Mouse (Mus musculus): ENCODE measurements at regions not wholly inside any gene's neighbourhood (a gene's known extent, or its start where the extent isn't known, plus 50 kb on each side); places are given as distances from the start of the nearest gene placed in this dataset.

DNA sequence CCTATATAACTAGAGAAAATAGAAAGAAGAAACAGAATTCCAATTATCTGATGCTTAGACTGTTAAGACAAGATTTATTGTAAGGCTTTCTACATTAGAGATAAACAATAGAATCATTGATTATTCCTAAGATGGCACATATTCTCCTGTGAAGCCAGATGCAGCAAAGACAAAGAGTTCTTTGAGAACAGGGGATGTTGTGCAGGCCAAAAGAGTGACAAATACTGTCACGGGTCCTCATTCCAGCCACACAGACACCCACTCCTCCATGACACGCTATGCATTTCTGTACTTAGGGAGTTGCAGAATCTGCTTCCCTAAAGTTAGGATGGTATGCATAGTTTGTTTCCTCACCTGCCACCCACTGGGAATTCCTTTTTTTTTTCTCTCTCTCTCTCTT, 245.2 kb downstream of the Sv2b start:
- no peak for DNase-seq (ENCODE audit: low spot score in 2 of 2)

DNA sequence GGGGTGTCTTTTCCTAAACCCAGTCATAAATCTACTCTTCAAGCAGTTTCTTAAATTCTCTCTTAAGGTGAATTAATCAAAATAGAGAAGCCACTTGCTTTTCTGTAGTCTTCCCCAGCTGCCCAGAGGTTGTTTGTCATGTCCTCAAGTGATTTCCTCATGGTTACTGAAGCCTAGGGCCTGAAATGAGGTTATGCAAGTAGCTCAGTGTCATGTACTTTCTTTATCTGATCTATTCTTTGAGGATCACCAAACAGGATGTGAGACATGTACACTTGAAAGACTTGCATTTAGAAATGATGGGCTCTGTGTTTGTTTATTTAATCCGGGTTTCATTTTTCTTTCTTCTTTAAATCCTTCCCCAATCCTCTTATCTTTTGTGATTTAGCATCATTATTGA, 258.8 kb downstream of the Sv2b start:
- DNase-seq (ENCODE audit: low spot score in 2 of 2) = no peak

DNA sequence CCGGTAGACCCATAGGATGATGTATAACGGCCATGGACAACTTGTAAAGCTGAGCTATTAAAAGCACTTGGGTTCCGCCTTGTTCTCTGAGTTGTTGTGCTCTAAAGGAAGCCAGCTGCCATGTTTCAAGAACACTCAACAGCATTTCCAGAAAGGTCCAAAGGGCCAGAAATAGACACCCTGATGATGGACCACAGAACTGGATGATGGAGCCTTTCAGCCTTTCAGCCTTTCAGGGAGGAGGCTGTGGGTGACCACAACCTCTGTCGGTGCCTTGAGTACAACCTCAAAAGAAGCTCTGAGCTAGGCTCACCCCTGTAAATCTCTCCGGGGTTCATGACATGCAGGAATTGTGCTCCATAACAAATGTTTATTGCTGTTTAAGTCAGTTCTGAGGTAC, 259.3 kb downstream of the Sv2b start:
- DNase-seq (ENCODE audit: low spot score in 2 of 2) = no peak

GRCm38 (mm10) chr7:75048822-75049221, 260.2 kb downstream of the Sv2b start:
- no peak for DNase-seq (ENCODE audit: low spot score in 2 of 2)

GRCm38 (mm10) chr7:75047827-75048226, 261.2 kb downstream of the Sv2b start:
- DNase-seq (ENCODE audit: low spot score in 2 of 2) = no peak

GRCm38 (mm10) chr7:75040871-75041270, 268.2 kb downstream of the Sv2b start:
- no peak for DNase-seq (ENCODE audit: low spot score in 2 of 2)

DNA sequence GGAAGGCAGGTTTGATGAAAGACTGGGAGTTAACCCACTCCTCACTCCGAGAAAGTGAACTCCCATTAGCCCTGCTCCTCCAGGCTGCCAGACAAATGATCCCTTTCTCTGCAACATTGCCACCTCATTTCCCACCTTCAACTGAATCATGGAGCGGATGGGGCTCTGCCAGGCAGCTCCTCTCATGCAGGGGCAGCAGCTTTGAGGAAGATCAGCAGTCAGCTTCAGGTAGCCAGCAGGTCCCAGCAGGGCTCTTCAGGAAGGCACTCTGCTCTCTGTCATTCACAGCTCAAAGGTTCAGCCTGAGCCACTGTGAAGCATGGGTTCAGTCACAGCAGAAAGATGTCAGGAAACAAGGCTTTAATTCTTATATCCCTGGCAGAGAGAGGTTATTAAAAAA, 282.9 kb downstream of the Sv2b start:
- DNase-seq (ENCODE audit: low spot score in 2 of 2) = no peak

DNA sequence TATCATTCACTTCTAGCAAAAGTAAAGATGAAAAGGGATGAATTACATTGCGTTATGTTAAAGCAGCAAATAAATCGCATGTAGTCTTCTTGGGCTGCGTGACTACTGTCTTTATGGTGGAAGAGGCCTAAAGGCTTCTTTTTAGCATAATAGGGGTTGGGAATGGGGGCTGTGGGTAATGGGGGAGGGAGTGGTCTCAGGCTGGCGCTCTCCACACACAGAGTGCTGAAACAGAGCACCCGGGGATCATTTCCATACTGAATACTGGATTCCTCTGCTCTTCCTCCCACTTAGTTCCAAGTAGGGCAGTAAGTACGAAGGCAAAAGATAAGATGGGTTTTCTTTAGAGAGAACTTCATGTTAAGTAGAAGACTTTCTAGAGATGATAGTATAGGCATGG, 287.1 kb downstream of the Sv2b start:
- no peak for DNase-seq (ENCODE audit: low spot score in 2 of 2)

DNA sequence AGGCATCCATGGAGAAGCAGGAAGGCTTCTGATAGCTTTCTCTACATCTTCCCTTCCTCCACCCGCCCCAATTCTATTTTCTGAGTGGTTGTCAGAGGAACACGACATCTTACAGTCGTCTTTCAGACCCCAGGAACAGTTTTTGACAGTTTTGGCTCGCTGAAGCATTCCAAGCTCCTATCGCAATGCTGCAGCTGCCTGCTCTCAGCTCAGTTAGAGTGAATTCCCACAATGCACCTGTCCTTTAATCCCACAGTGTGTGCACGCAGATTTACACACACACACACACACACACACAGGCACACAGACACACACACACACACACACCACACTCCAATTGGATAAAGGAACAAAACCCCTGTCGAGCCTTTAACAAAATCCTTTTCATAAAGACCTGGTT, 290.4 kb downstream of the Sv2b start:
- no peak for DNase-seq (ENCODE audit: low spot score in 2 of 2)

DNA sequence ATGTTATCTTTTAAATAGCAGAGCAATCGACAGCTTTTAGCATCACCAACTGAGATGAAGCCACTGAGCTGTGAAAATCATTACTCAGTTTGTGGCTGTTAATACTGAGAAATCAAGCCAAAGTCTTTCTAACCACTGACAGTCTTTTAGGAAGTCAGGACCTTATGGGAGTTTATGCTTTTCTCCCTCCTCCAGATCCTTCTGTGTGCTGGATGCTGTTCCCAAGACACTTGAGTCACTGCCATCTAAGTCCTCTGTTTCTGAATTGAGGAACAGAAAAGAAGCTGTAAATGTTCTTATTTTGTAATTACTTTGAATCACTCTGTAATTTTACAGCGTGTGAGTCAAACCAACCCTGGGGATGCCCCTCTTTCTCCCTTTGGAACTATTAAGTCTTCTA, 300.6 kb downstream of the Sv2b start:
- DNase-seq (ENCODE audit: low spot score in 2 of 2) = no peak

GRCm38 (mm10) chr7:74990198-74990597, 318.9 kb downstream of the Sv2b start:
- no peak for DNase-seq (ENCODE audit: low spot score in 2 of 2)

- no peak for DNase-seq (ENCODE audit: low spot score in 2 of 2)
These were observed 329.6 kb downstream of the Sv2b start for GRCm38 (mm10) chr7:74979479-74979878.

DNA sequence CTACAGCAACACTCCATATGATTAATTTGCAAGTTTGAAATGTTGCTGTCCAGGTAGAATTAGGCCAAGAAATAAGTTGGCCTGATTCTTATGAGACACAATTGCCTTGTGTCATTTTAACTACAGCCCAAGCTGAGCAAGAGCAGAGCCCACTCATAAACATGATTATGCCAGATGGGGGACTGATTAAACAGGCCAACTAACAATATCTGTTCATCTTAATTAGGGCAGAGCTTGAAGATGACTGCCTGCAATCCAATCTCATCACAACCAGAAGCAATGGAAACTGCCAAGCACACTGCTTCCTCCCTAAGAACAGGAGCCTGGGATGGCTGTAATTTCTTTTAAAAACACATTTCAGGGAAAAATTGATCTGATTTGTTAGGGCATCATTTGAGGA, 333.1 kb downstream of the Sv2b start:
- no peak for DNase-seq (ENCODE audit: low spot score in 2 of 2)

DNA sequence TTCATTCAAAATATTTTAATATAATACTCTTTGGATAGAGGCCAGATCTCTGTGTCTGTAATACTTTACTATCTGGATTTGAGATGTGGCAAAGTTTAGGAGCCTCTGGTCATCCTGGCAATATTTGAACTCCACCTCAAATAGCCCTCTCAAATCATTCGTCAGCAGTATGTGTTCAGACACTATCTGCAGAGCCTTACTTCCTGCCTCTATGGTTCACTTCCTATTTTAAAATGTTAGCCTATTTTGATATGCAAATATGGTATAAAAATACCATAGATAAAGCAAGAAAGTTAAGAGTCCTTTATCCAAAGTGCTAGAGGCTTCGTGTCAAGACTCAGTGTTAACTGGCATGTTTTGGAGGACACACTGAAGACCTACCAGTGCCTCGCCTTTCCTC, 334.6 kb downstream of the Sv2b start:
- DNase-seq (ENCODE audit: low spot score in 2 of 2) = no peak

DNA sequence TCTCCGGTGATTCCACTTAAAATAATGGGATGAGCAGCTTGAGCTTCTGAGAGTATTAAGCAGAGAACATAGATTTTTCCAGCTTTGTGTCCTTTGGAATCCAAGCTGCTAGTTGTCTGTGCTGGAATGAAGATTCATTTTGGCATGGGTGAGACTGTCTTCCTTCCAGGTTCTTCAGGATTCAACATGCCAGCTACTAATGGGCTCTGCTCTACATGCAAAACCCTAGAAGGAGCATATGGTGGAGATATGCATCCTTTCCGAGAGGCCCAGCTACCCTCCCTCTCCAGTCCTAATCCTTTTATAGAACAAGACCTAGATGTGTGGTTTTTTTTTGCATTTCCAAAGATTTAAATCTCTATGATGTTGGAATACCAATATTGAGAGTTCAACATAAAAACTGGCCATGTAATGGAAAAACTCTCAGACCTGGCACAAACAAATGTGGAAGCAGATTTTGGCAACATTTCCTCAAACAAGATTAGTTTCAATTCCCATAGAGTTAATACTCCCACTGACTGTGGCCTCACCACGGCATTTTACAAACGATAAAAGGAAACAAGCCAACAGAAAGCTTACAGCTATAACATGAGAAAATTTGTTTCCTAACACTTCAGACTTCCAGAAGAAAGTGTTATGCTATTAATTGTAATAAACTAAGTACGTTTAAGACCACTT, 364.5 kb downstream of the Sv2b start:
- DNase-seq (ENCODE audit: low spot score in 2 of 2) = no peak

- DNase-seq (ENCODE audit: low spot score in 2 of 2) = no peak
These were observed 366.1 kb downstream of the Sv2b start for GRCm38 (mm10) chr7:74942917-74943316.

- DNase-seq (ENCODE audit: low spot score in 2 of 2) = no peak
These were observed 366.9 kb downstream of the Sv2b start for GRCm38 (mm10) chr7:74942146-74942545.

DNA sequence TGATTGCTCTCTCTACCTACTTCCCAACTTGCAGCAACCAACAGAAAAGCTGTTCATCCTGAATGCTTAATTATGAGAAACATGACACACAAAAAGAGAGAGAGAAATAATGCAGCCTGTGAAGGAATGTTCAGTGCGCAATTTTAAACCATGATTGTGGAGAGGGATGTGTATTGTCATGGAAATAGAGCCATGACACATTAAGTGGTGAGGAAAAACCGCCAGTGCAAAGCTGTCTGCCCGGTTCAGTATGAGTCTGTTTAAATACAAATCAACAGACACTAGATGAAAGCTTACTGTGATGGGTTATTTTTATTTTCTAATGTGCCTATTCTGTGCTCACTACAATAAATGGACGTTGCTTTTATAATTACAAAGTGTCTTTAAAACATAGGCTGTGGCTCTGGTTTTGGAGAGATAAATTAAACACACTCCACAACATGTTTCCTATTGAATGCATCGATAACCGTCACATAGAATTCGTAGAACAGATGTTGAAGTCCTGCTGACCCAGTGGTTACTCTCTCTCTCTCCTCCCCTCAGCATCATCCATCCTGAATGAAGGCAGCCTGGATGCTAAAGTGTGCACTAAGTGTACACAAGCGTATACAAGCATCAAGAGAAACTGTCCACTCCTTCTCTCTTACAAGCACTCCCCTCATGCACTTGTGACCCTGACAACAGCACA, 374.7 kb upstream of the Slco3a1 start:
- DNase-seq (ENCODE audit: low spot score in 2 of 2) = no peak

DNA sequence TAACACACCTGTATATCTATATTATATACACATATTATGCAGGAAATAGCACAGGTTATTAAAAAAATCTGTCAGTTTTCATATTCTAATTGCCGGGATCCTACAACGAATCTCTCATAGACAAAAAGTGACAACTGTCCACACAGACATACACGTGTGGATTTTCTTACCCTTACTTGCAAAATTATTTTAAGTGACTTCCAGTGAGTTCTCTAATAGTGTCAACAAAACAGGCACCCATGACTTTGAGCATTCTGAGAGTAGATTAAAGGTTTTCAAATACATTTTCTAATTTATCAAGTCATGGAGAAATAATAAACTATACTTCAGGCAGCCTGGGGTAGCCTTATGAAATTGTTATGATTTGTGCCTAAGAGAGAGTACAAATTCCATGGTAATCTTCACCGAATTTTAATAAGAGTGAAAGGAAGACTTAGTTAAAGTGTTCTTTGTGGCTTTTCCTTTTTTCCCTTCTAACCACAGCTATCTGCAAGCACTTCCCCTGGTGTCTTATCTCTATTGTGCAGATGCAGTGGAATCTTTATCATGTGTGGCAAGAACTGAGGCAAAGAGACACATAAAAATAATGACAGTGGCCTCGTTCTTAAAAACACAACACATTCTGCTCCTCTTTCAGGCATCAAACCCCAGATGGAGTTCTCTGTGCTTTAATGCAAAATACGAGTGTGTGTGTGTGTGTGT, 373.8 kb upstream of the Slco3a1 start:
- DNase-seq (ENCODE audit: low spot score in 2 of 2) = peak; percentile 20 to 57

- DNase-seq (ENCODE audit: low spot score in 2 of 2) = no peak
These were observed 372.1 kb upstream of the Slco3a1 start for GRCm38 (mm10) chr7:74926729-74927128.

GRCm38 (mm10) chr7:74924156-74924555, 369.6 kb upstream of the Slco3a1 start:
- DNase-seq (ENCODE audit: low spot score in 2 of 2) = no peak

GRCm38 (mm10) chr7:74908311-74908962, 353.9 kb upstream of the Slco3a1 start:
- no peak for DNase-seq (ENCODE audit: low spot score in 2 of 2)

DNA sequence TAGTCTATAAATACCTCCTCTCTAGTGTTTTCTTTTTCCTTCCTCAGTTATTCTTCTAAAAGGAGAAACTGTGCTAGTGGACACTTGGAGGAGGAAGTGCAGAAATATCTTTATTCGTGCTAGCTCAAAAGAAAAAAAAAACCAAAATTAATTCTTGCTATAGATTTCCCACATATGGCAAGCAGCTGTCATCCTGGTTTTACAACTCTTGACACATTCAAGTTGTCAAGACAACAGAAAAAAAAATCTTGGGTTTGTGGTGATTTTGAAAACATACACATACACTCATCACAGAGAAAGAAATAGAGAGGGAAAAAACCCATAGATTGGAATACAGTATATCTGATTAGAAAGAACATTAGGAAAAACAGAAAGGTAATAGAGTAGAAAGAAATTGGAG, 352.8 kb upstream of the Slco3a1 start:
- no peak for DNase-seq (ENCODE audit: low spot score in 2 of 2)

Data from spleen, postnatal 36 days (tissue).